Mouse (Mus musculus): ENCODE results near the gene Apba3.
"Not testable (repeated sequence)": the region's sequence is repeated elsewhere in the genome, so short reads cannot be mapped to it uniquely, and the experiment has no call there.

The Apba3 gene

GRCm38 (mm10) chr10:81266211-81267105 is at the start of gene Apba3, which contains the start of gene Mrpl54:
Apba3 (plus strand) TSS chr10:81266960.
Mrpl54 (minus strand) TSS chr10:81266934.
- peak; percentile 94 to 95 for DNase-seq

GRCm38 (mm10) chr10:81217267-81217666 is 49.5 kb upstream of the Apba3 start:
- not testable (repeated sequence) for DNase-seq

DNA sequence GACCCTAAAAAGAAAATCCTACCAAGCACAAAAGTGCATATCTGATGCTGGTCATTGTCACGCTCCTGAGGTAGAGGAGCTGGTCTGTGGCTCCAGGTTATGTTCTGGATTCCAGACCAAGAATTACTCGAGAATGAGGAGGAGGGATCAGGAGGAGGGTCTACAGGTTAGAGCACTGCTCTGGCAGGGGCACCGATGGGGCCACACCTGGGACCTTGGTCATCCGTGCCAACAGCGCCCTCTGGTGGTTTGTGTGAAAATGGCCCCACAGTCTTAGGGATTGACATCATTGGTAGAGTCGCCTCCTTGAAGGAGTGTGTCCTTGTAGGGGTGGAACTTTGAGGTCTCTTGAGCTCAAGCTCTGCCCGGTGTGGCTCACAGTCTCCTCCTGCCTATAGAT is 48.8 kb upstream of the Apba3 start:
- peak; percentile 52 to 79 for DNase-seq

DNA sequence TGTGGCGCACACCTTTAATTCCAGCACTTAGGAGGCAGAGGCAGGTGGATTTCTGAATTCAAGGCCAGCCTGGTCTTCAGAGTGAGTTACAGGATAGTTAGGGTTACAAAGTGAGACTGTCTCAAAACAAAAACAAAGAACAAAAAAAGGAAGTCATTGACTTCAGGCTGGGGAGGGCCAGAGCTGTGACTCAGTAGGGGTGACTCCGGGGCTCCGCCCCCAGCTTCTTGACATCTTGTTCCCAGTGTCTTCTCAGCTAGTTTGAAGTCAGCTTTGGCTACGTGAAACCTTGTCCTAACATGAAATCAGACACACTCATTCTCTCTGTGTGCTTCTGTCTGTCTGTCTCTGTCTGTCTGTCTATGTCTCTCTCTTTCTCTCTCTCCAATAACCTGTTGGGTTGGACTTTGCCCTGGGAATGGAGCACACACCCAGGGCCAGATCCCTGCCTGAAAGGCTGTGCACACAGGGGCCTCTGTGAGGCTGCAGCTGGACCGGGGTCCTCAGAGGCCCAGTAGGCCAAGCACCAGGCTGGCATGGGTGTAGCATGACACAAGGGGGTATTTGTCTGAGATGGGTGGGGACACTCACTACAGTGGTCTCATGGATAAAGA is 45.3 kb upstream of the Apba3 start:
- no peak for DNase-seq

DNA sequence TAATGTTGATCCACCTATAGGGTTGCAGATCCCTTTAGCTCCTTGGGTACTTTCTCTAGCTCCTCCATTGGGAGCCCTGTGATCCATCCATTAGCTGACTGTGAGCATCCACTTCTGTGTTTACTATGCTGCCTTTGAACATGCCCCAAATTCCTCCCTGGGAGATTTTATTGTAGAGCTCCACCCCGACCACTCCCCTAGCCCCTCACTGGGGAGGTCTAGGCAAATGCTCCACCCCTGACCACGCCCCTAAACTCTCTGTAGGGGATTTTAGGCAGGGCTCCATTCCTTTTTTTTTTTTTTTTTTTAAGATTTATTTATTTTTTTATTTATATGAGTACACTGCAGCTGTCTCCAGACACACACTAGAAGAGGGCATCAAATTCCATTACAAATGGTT is 43.0 kb upstream of the Apba3 start:
- DNase-seq = not testable (repeated sequence)

- no peak for DNase-seq
Measured at GRCm38 (mm10) chr10:81229735-81230437, 36.9 kb upstream of the Apba3 start.

DNA sequence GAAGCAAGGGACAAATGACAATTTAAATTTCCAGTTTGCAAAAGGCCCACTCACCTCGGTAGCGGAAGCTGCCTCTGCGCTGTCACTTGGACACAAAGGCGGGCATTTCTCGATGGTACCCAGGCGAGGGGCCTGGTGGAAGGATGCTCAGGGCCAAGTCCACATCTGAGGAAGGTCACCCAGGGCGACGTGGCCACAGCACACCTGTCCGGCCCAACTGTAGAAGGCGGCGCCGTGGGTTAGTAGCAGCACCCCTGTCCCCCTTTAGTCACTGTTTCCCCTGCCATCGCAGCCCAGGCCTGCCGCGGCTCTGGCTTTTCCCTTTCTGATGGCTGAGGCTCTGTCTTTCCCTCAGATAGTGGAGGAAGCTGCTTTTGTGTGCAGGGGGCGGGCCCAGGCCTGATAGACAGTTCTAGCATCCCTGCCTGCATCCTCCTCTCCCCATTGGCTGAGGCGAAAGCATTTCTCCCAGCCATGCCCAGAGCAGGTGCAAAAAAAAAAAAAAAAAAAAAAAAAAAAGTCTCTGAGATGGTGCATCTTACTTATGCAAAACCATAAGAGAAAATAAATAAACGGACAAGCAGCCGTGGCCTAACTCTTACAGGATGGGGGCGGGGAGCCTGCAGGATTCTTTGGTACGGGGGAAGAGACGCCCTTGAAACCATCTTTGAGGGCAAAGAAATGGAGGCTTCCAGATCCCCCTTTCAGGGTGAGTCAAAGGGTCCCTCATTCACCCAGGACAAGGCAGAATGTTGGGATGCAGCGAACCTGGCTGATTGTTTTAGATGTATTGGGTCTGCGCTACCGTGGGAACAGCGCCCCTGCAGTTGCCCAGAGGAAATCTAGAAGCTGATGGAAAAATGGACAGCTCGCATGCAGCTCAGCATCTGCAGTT is 36.1 kb upstream of the Apba3 start, which contains the start of gene Atcay:
Atcay (minus strand) TSS at position 396 of the 895 bp plus-strand sequence.
- DNase-seq = no peak

DNA sequence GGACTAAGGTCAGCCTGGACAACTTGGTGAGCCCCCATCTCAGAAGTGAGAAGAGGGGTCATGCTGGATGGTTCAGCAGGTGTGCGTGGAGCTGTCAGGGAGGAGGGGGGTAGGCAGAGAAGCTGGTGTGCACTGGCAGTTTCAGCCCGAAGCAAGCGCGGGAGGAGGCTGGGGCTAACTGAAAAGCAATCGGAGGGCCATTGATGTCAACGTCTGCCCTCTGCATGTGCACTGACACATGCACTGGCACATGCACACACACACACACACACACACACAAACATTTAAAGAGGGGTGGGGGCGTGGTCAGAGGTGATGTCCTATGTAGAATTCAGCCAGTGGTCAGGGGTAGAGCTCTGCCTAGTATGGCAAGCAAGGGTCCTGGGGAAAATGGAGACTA is 35.3 kb upstream of the Apba3 start:
- DNase-seq = no peak

DNA sequence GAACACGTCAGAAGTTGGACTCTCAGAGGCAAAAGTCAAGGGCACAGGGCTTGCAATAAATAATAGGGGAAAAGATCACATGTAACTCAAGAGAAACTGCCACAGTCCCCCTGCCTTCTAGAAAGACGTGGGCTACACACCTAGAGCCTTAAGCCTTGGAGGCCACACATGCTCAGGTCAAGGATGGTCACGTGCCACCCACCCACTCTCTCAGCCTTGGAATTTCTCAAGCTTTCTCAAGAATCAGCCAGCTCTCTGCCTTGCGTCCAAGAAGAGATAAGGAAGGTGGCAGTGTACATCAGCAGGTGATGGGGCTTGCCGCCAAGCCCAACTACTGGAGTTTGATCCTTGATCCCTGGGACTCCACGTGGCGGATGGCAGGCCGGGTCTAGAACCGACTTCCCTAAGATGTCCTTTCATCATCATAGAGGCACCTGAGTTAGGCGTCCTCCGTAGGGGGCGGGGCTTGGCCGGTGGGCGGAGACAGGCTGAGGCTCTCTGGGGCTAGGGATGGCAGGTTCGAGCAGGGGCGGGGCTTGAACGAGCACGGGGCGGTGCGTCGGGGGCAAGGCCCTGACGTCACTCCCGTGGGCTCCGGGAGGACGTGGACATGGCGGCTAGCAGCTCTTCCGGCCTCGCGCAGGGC is 34.1 kb upstream of the Apba3 start, which contains the start of gene Zfr2:
Zfr2 (plus strand) TSS at position 576 of the 646 bp plus-strand sequence.
- peak; percentile 91 to 93 for DNase-seq

GRCm38 (mm10) chr10:81233226-81233585 is 33.6 kb upstream of the Apba3 start:
- no peak for DNase-seq

- DNase-seq = no peak
Measured at GRCm38 (mm10) chr10:81234206-81234605, 32.6 kb upstream of the Apba3 start.

GRCm38 (mm10) chr10:81236471-81237268 is 30.1 kb upstream of the Apba3 start:
- no peak for DNase-seq

GRCm38 (mm10) chr10:81238618-81239017 is 28.1 kb upstream of the Apba3 start:
- DNase-seq = no peak

DNA sequence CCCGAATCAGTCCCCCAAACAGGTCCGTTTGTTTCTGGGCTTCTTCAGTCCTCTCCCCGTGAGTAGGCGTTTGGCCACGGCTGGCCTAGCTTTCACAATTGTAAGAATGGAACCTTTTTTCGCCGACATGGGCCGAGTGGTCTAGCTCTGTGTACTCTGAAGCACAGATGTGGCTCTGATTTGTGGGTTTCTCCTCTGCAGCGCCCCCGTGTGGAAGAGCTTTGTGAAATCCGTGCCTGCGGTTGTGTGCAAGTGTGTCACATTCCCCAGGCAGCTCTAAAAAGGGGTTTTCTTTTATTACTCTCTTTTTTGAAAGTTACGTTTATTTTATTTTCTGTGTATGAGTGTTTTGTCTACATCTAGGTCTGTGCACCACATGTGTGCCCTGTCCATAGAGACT is 25.9 kb upstream of the Apba3 start:
- DNase-seq = no peak

GRCm38 (mm10) chr10:81242021-81242420 is 24.7 kb upstream of the Apba3 start:
- DNase-seq = no peak

DNA sequence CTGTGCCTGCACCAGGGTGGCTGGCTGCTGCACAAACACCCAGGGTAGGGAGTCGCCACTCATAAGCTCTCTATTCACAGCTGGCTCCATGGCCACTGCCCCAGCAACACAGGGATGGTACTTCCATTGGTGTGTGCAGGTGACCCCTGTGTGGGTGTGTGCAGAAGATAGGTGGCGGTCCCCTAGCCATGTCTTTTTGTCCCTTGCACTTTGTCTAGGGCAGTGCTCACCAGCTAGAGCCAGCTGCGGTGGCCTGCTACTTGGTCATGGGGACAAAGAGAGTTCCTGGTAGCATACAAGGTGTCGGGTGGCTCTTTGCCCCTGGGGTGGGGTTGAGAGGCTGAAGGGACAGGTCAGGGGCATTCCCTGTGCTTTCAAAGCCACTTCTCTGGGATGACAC is 22.6 kb upstream of the Apba3 start:
- DNase-seq = no peak

DNA sequence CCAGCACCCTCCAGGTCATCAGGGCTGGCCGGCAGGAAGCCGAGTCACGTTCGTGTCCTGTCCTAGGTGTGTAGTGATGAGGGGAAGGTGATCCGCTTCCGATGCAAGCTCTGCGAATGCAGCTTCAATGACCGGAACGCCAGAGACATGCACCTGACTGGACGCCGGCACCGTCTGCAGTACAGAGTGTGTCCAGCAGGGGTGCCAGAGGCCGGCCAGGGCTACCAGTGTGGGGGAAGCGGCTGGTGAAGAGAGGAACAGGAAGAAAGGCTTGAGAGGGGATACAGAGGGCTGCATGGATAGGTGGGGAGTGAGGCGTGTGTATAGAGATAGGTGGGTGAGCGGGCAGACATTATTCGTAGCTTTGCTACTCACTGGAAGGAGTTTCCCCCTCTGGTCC is 22.2 kb upstream of the Apba3 start:
- peak; percentile 57 to 81 for DNase-seq

DNA sequence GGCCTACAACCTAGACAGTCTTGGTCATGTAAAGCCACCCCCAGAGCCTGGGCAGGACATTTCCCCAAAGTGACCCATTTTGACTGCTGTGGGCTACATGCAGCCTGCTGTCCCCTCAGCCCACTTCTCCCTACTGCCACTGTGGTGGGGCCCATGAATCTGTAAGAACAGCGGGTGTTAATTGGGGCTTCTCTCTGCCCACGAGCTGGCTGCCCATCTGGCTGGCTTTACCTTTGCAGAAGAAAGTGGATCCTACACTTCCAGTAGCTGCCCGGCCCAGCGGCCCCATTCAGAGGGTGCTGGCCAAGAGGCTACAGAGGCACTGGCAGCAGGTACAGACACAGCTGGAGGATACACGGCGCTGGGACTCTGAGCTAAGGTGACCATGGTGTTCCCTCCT is 21.6 kb upstream of the Apba3 start:
- no peak for DNase-seq

DNA sequence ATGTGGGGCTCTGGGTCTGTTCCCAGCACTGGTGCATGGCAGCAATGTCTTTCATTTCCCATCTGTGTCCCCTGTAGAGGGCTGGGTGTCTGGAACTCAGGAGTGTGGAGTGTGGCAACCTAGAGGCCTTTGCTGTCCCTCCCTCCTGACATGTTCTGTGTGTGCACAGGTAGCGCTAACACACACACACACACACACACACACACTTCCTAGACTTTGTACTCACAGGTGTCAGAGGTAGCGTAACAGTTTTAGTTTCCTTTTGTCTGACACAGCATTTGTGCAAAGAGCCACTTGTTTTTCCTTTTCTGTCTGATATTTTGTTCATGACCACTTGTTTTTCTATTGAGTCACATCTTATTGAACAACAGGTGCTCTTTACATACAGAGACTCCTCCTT is 19.0 kb upstream of the Apba3 start:
- DNase-seq = no peak

GRCm38 (mm10) chr10:81249442-81249841 is 17.3 kb upstream of the Apba3 start:
- no peak for DNase-seq
